Mouse (Mus musculus): ENCODE data around the gene Rnf215.
"Not testable (repeated sequence)": the region's sequence is repeated elsewhere in the genome, so short reads cannot be mapped to it uniquely, and the experiment has no call there.

The Rnf215 gene

DNA sequence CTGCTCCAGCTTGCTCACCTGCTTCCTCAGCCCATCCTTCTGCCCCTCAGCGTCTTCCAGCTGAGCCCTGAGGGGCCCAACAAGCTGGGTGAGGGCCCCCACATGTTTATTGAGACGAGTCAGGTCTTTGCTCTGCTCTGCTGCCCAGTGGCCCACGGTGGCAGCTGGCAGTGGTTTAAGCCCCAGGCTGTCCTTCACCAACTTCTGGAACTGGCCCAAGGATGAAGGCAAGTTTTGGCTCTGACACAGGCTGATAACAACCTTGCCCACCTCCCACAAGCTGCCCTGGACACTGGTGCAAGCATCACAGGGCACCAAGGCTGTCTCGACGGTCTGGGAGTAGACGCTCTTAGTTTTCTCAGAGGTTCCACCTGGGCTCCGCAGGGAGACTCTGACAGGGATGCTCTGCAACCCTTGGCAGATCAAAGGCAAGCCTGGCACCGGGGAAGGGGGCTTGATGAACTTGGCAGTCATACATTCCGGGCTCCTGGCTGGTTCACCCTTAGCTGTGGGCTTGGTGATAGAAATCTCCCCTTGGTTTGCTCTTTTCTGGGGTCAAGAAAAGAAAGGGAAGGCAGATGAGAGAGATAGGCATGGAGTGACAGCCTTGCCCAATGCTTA lies 13.6 kb downstream of the Rnf215 start:
- no peak for DNase-seq

DNA sequence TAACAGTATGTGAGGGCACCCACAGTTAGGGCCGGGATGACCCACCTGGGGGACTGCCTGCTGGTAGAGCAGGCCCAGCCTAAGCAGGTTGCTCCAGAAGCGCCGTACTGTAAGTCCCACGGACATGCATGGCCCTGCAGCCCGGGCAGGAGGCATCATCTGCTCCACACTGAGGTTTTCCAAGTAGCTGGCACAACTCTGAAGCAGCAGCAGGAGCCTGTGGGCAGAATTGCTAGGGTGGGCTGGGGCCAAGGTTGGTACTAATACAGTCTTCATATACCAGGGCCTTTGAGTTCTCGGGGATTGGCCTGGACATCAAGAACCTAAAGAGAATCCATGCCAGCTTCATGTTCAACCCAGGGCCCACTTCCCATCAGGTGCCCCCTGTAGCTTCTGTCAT lies 14.9 kb downstream of the Rnf215 start:
- DNase-seq: no peak

DNA sequence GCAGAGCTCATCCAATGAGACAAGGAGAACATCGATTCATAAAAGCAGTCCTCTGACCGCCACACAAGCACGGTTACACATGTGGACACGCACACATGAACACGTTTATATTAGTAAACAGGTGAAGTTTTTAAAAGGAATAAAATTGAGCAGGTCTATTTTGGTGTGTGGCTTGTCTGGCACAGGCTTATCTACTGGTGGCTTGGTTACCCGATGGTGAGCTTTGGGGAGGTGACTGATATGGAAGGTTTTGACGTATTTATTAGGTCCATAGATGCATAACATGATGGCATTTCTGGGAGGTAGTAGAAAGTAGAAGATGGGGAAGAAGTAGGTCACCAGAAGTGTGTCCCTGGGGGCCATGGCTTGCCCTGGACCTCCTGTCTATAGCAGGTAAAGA lies 18.7 kb downstream of the Rnf215 start:
- no peak for DNase-seq

DNA sequence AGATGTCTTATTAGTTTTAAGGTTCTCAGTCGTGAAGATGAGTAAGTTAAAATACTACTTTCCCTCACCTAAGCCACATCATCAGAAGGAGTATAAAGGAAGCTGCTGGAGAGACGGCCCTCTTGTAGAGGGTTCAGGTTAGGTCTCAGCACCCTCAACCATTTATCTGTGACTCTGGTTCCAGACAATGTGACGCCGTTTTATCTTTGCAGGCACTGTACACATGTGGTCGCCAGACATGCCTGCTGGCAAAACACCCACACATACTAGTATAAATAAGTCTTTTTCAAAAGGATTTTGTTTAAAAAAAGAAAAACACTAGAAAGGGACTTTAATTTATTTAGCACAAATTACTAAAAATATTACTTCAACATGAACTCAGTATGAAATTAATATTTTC lies 20.6 kb downstream of the Rnf215 start:
- no peak for DNase-seq

DNA sequence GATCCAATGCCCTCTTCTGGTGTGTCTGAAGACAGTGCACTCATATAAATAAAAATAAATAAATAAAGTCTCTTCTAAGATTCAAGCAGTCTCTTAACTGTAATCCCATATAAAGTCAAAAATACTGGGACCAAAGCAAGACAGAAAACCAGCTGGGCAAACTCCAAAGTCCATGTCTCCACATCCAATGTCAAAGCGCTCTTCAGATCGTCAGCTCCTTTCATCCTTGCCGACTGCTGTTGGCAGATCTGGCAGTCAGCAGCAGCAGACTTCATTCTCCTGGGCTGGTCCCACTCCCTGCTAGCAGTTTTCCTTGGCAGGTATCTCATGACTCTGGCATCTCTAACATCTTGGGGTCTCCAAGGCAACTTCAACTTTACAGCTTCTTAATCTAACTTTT lies 23.7 kb downstream of the Rnf215 start:
- no peak for DNase-seq

DNA sequence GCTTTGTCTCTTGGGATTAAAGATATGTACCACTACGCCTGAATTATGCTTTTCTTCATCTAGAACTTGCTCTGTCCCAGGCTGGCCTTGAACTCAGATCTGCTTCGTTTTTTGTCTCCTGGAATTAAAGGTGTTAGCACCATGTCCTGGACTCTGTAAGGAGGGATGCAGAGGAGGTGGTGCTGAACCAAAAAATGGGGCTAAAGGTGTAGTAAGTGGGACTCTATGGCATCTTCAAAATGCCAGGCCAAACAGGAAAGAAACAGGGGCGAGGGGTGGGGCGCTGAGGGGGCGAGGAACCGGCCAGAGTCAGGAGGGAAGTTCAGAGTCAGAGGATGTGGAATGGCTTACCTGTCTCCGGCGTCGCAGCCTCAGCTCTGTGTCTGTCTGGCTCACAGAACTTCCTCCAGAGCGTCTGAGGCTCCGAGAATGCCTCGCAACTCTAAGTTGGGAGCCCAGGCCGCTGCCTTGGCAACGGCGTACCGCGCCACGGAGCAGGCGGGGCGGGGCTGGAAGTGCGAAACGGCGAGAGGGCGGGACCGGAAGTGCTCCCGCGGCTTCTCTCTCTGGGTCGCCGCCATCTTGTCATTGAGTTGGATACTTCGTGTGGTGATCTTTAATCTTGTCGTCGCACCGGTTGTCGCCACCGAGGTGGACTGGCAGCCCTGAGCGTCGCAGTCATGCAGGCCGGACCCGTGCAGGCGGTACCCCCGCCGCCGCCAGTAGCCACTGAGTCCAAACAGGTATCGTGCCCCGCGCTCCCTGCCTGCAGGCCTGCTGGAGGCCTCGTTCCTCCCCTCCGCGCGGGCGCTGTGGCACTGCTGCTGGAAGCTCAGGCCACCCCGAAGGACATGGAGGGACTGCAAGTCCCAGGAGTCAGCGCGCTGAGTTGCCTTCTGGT lies 25.1 kb downstream of the Rnf215 start, which contains the start of the genes Ccdc157 and Sf3a1:
Ccdc157 (minus strand) TSS at position 486 of the 901 bp plus-strand sequence.
Sf3a1 (plus strand) TSS at position 543 of the 901 bp plus-strand sequence.
- DNase-seq: peak; percentile 89

DNA sequence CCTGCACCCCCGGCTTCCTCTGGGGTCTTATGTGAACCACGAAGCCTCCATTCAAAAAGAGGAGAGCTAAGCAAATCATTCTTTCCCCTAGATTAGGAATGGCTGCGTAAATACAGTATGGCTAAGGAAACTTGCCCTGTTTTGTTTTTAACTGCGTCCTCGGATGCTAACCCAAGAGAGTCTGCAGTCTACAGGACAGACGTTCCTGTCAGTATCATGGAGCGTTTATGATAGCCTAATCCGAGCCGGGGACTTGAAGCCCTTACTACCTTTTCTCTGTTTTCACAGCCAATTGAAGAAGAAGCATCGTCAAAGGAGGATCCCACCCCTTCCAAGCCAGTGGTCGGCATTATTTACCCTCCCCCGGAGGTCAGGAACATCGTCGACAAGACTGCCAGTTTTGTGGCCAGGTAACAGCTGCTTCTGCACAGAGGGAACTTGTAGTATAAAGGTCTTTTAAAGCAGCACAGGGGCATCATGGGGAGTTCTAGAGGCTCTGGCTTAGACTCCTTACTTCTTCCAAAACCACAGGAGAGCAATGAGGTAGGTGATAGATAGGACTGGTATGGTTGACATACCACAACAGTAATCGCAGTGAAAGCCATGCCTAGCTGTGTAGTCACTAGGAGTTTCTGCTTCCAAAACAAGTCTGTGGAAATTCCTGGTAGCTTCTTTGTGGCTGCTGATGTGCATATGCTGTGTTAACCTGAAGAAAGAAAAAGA lies 25.9 kb downstream of the Rnf215 start:
- no peak for DNase-seq

DNA sequence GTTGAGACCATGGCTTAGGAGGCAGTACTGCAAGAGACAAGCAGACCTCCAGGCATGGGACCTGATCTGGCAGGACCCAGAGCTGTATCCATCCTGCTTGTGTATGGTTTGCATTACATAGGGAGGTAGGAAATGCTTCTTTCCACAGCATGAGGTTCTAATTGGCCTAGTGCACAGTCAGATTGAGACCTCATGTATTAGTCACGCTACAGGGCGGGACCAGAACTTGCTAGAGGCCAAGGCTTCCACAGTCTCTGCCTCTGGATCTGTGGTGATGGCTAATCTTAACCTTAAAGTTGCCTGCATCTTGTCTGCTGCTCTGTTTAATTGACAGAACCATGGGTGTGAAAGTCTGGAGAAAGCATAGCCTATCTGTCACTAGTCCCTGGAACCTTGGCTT lies 29.7 kb downstream of the Rnf215 start:
- no peak for DNase-seq

DNA sequence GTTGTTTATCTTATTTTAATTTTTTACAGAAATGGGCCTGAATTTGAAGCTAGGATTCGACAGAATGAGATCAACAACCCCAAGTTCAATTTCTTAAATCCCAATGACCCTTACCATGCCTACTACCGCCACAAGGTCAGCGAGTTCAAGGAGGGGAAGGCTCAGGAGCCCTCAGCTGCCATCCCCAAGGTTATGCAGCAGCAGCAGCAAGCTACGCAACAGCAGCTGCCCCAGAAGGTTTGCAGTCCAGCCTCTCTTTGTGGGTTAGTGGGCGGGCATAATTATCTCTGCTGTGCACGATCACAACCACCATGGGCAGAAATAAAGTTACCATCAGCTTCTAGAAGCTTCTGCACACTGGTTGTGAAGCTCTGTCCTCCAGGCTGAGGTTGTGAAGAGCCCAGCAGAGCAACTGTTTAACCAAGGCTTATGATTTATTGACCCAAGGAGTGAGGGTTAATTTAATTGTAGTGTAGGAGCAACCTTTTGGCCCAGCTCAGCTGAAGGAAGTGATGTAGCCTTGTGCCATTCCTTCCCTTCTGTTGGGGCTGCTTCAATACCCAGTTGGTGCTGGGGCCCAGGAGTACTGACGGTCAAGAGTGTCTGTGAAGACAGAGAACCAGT lies 31.6 kb downstream of the Rnf215 start:
- DNase-seq: no peak

DNA sequence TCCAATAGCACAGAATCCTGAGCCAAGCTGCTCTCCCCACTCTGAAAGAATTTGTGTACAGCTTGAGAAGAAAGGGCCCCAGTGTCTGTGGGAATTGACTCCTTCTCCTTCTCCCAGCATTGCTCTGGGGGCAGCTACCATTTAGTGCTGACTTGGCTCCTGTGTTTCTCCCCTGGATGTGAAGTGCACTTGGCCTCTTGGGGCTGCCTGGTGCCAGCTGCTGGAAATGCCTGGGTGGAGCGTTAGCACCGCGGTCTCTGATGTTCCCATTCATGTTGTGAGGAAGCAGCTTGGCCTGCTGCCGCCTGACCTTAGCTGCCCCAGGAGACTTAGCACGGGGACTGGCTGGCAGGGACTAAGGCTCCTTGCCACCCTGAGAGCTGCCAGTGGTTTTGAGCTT lies 39.6 kb downstream of the Rnf215 start:
- peak; percentile 45 for DNase-seq

DNA sequence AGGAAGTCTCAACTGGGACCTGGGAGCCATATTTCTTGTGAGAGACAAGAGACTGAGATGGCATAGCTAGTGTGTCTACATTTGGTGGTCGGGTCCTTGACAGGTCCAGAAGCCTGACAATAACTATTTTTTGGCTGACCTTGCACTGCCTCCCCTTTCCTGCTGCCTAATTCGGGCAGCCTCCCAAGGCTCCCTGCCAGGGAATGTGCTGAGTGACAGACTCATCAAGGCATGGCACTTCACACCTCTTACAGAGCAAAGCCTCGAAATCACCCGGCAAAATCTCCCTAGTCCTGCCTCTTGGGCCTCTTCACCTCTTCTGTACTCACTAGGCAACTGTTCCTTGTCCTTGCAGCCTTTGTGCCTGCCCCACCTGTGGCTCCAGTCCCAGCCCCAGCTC lies 42.7 kb downstream of the Rnf215 start:
- no peak for DNase-seq

DNA sequence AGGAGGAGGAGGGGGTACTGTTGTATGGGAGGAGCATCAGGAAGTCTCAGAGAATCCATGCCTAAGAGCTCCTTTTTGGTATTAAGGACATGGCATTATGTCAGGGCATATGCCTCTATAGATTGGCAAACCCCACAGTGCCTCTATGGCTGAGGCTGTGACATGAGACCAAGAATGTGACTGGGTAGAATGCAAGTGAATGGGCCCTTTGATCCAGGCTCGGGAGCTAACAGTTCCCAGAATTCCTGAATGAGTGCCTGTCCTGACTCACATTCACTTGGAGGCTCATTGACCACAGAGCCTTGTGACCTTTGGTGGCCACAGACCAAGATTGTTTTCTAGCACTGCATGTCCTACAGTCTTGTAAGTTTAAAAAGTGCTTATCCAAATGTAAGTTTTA lies 47.1 kb downstream of the Rnf215 start:
- no peak for DNase-seq

DNA sequence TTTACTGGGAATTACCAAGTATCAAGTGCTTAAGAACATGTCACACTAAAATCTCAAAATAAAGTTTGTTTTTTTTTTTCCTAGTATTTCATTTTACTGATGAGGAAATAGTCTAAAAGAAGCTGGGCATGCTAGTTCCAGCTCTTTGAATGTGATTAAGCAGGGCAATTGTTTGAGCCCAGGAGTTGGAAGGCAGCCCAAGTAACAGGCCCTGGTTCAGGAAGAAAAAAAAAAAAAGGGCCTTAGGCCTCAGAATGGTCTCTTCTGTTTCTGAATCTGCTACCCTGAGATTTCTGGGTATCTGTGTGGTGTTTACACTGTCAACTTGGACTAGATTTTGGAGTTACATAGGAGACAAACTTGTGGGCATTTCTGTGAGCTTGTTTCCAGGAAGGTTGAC lies 48.5 kb downstream of the Rnf215 start:
- no peak for DNase-seq

DNA sequence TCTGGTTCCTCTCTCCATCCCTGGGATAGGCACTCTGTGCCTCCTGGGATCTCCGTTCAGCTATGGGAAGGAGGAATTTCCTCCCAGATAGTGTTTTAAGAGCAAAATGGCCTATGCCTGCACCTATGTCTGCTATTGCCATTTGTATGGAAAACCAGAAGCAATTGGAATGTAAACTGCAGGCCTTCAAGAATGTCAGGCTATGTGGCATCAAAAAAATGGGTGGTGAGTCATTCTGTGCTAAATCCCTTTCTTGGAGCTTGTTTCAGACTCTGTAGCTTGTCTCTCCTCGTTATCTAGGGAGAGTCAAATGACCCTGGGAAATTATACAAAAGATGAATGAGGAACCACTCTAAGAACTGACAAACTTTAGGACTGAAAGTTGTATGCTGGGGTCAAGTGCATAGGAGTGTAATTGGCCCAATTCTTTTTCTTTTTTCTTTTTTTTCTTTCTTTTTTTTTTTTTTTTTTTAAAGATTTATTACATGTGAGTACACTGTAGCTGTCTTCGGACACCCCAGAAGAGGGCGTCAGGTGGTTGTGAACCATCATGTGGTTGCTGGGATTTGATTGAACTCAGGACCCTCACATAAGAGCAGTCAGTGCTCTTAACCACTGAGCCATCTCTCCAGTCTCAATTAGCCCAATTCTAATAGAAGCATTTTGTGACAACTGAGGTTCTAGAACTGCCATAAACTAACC lies 49.4 kb downstream of the Rnf215 start:
- no peak for DNase-seq

DNA sequence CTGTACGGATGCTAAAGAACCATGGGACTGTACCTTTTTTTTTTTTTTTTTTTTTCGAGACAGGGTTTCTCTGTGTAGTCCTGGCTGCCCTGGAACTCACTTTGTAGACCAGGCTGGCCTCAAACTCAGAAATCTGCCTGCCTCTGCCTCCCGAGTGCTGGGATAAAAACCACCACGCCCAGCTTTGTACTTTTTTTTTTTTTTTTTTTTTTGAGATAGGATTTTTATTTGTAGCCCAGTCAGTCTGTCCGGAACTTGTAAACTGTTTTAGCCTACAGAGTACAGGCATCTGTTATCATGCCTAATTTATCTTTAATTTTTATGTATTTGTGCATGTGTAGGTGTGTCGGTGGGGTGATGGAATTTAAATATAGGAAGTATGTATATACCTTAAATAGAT lies 50.5 kb downstream of the Rnf215 start:
- DNase-seq: not testable (repeated sequence)

DNA sequence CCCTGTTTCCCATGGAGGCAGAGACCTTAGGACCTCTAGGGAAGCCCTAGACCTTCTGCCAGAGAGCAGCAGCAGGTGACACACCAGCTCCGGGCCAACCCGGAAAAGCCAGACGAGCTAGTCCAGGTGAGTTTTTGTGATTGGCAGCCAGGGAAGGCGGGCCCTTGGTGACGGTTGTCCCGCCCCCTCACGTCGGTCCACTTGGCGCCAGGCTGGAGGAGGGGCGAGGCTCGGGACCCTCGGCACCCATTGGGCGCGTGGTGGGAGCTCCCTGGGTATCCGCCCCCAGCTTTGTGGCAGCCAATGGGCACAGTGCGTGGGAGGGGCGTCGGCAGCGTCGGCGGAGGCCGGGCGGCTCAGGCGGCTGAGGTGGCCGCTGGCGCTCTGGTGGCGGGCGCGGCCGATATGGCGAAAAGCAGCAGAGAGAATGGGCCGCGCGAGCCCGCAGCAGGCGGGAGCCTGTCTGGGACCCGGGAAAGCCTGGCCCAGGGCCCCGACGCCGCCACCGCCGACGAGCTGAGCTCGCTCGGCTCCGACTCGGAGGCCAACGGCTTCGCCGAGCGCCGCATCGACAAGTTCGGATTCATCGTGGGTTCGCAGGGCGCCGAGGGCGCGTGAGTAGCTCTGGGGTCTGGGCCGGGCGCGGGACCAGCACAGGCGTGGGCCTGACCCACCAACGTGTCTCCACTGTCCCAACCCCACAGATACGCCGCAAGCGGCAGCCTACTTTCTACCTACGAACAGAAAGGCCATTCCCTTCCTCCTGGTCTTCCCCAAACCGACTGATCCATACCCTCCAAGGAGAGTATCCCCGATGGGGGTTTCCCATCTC lies 51.7 kb downstream of the Rnf215 start, which contains the start of gene Tbc1d10a:
Tbc1d10a (plus strand) TSS at position 304 of the 832 bp plus-strand sequence.
- DNase-seq: peak; percentile 99

DNA sequence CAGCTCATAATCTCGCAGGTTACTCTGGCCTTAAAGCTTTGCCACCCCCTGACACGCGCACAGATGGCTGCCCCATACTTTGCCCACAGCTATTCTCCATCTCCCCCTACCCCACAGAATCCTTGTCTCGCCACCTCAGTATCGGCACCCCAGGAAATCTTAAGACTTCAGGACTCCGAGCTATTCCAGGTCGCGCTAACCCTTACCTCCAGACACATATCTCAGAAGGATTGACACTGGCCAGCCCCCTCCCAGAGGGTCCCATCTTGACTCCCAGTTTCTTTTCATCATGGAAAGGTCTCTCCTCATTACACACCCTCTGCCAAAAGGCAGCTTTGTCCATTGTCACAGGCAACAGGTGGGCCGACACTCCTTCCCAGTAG lies 52.3 kb downstream of the Rnf215 start:
- peak; percentile 44 for DNase-seq

DNA sequence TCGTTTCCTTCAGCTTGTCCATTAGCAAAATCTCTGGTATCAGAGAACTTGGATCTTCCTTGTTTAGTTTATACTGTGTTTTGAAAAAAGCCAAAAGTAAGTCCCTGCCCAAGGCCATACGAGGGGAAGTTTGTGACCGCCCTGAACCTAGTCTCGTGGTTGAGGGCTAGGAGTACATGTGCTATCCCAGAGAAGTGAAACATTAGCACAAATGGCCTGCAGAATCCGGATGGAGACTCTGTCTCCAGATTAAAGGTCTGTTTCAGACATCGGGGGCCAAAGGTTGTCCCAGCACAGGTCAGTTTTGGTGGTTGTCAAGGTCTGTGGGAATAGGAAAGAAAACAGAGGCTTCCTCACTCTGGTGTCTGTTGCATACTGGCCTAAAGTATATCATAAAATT lies 54.2 kb downstream of the Rnf215 start:
- DNase-seq: no peak

DNA sequence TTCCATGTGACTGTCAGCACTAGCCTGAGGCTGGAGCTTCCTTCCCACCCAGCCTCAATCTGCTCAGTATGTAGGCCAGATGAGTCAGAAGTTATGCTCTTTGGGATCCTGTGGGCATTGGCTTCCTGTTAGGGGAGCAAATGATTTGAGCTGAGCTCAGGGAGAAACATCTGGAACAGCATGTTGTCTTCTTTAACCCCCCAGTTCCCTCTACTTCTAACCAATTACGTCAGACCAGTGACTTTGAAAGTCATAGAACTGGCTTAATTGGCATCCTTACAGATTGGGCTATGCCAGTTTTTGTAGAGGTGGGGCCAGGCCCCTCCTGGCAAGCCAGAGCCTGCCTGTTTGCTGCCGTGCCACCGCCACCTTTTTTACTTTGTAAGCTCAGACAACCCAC lies 55.7 kb downstream of the Rnf215 start:
- no peak for DNase-seq
